Mouse (Mus musculus) kidney, adult 2 months (tissue): Measurements from ENCODE around the gene Rrp1. TPM values are rescaled to one million over a fixed set of nuclear protein-coding genes. Genes with fewer than 3 reads are reported as not detected.

Experiments
- DNase-seq: peaks from one replicate; pipeline ENCODE4 v3.0.0; 2021
- H3K27ac ChIP-seq: fragments of 200-500 bp; 2 replicates; pipeline ENCODE4 v1.5.1; 2012; ENCODE audit warnings: low read depth, low read length, control low read depth, inconsistent platforms; ENCODE audit not compliant: insufficient read depth
- H3K27me3 ChIP-seq: fragments of 200-500 bp; replicated peaks from 2 replicates; pipeline ENCODE4 v1.6.1; 2012; ENCODE audit warnings: mild to moderate bottlenecking, moderate library complexity, low read length, inconsistent platforms; ENCODE audit not compliant: control insufficient read depth, insufficient read depth
- H3K36me3 ChIP-seq: fragments of 200-500 bp; 2 replicates; pipeline ENCODE4 v1.6.1; 2012; ENCODE audit warnings: mild to moderate bottlenecking, moderate library complexity, low read length, inconsistent platforms; ENCODE audit not compliant: control insufficient read depth, insufficient read depth
- H3K4me1 ChIP-seq: fragments of 200-500 bp; 2 replicates; pipeline ENCODE4 v1.6.1; 2011; ENCODE audit warnings: low read length; ENCODE audit not compliant: control insufficient read depth, insufficient read depth
- H3K4me3 ChIP-seq: fragments of 200-500 bp; 2 replicates; pipeline ENCODE4 v1.5.1; 2011; ENCODE audit warnings: mild to moderate bottlenecking, low read depth, low read length, control low read depth; ENCODE audit not compliant: insufficient read depth
- CTCF ChIP-seq: fragments of 200-500 bp; conservative IDR thresholded peaks from 2 replicates; pipeline ENCODE4 v1.5.1; 2011; ENCODE audit warnings: low read depth, mild to moderate bottlenecking, control low read depth, low read length, moderate library complexity, mixed read lengths; ENCODE audit not compliant: insufficient read depth, insufficient read length
- POLR2A ChIP-seq: fragments of 200-500 bp; IDR thresholded peaks from one replicate; pipeline ENCODE4 v1.6.1; 2011; ENCODE audit warnings: low read depth, low read length, control low read depth
- WGBS: fragments of 180-500 bp; shearing (Covaris S2); methylation state at CpG from one replicate; pipeline ENCODE4 v1.1.7; 2018; 5-methylcytosine and 5-hydroxymethylcytosine counted together
- polyA plus RNA-seq: library from polyadenylated mRNA; depleted of rRNA; stranded (reverse); fragments of >200 nt; gene quantifications from 2 replicates; pipeline ENCODE4 v1.2.3, GENCODE M21; 2012; rRNA removed

Gene Rrp1
- polyA plus RNA-seq, 1 experiment = 80.3 TPM

GRCm38 (mm10) chr10:78355931-78356593 is 56.8 kb downstream of the Rrp1 start:
- TF ChIP-seq CTCF = no peak
- TF ChIP-seq POLR2A = no peak

GRCm38 (mm10) chr10:78353196-78353595 is 59.6 kb downstream of the Rrp1 start:
- Histone ChIP-seq H3K27me3 (no peaks in the 10 kb centered on the region), H3K4me1 (peaks cover 28% of the 10 kb centered on the region), H3K27ac (peak overlapping the region; percentile 21; the same call in 1 of the 2 replicates), H3K36me3 (no peaks in the 10 kb centered on the region), H3K4me3 (no peak overlapping the region)
- 74% methylated on average over 4 of the region's 4 CpGs for WGBS
- DNase-seq = no peak
- no peak for TF ChIP-seq POLR2A
- no peak for TF ChIP-seq CTCF

More at GRCm38 (mm10) chr10:78355931-78356593, 56.8 kb downstream of the Rrp1 start:
- Histone ChIP-seq H3K27me3 (no peaks in the 10 kb centered on the region), H3K4me3 (no peak overlapping the region), H3K27ac (peak overlapping the region; percentile 73), H3K4me1 (peaks cover 12% of the 10 kb centered on the region; the same call in 1 of the 2 replicates), H3K36me3 (no peaks in the 10 kb centered on the region)
- 44% methylated on average over 1 of the region's 1 CpGs for WGBS
- DNase-seq = peak; percentile 83

GRCm38 (mm10) chr10:78352666-78353030 is 60.2 kb downstream of the Rrp1 start:
- peaks cover 32% of the 10 kb centered on the region for H3K4me1 ChIP-seq
- 21% methylated on average over 8 of the region's 8 CpGs for WGBS
- no peak for TF ChIP-seq POLR2A
- no peak for TF ChIP-seq CTCF
- no peak for DNase-seq
- no peaks in the 10 kb centered on the region for H3K27me3 ChIP-seq
- H3K27ac ChIP-seq = peak overlapping the region; percentile 85
- no peaks in the 10 kb centered on the region for H3K36me3 ChIP-seq
- peak overlapping the region; percentile 73 for H3K4me3 ChIP-seq

- H3K27me3 ChIP-seq = no peaks in the 10 kb centered on the region
- 6% methylated on average over 110 of the region's 113 CpGs for WGBS
- H3K4me1 ChIP-seq = peaks cover 37% of the 10 kb centered on the region
- H3K4me3 ChIP-seq = peak within 1 kb of the TSS; percentile 73
- peak within 1 kb of the TSS; percentile 85 for H3K27ac ChIP-seq
- TF ChIP-seq POLR2A = no peak
- no peak for TF ChIP-seq CTCF
- H3K36me3 ChIP-seq = no peaks in the 10 kb centered on the region
- peak; percentile 65 for DNase-seq
Measured at GRCm38 (mm10) chr10:78351887-78352665, 60.8 kb downstream of the Rrp1 start, which contains the start of gene Agpat3. TSS of gene Agpat3 (minus strand) at chr10:78352489.

DNA sequence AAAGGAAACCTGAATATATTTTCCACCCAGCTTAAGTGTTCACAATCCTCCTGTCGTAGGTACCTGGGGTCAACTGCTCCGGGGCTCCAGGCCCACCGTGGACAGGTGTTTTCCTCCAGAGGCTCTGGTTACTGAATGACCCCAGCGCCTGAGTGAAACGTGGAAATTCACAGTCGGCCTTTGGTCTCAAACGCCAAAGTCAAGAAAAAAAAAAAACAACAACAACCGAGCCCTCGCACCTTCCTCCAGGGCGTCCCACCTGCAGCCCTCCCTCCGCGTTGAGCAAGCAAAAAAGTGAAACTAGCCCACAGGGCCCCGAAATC is 61.3 kb downstream of the Rrp1 start:
- WGBS = 2% methylated on average over 13 of the region's 13 CpGs
- peak; percentile 76 for DNase-seq

DNA sequence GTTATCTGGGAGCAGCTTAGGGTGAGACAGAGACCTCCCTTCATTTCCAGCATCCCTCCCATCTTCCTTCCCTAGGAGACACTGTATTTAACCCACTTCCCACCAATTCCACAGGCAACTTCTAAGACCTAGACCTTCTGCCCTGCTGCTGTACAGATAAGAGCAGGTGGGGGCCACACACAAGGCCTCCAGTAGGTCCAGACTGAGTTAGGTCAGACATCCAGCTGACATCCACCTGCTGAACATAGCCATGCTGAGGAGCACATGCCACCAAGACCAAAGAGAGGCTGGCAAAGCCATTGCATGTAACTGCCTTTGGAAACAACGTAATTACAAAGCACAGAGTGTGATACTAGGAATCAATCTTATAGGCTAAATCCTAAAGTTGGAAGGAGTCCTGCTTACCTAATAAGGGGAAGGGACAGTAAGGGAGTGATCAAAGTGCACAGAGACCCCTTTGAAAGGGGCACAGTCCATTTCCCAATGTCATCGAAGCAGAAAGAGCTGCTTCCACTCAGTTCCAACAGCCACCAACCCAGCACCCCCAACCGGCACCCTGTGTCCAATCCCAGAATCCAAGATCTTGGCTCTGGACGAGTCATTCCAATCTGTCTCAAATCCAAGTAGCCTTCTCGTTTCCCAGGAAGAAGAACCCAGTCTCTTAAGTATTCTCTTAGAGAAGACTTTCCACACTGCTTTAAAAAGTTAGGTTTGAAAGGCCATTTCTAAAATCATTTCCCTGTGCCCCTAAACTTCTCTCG is 61.9 kb downstream of the Rrp1 start:
- Histone ChIP-seq H3K27ac (peak overlapping the region; percentile 79), H3K27me3 (no peaks in the 10 kb centered on the region), H3K4me1 (peaks cover 39% of the 10 kb centered on the region), H3K4me3 (peak overlapping the region; percentile 73), H3K36me3 (no peaks in the 10 kb centered on the region)
- TF ChIP-seq CTCF (no peak), POLR2A (no peak)
- WGBS = 8% methylated on average over 6 of the region's 6 CpGs
- peak; percentile 52 for DNase-seq

More for the DNA sequence above, 61.3 kb downstream of the Rrp1 start:
- H3K27ac ChIP-seq = peak overlapping the region; percentile 79
- H3K4me3 ChIP-seq = peak overlapping the region; percentile 73
- no peaks in the 10 kb centered on the region for H3K27me3 ChIP-seq
- no peaks in the 10 kb centered on the region for H3K36me3 ChIP-seq
- no peak for TF ChIP-seq POLR2A
- TF ChIP-seq CTCF = no peak
- H3K4me1 ChIP-seq = peaks cover 37% of the 10 kb centered on the region

Other genes starting within 250 kb of the Rrp1 start
- gene D10Jhu81e, start 243.3 kb downstream of the Rrp1 start, polyA plus RNA-seq = 283 and 352 TPM in 2 replicates
- gene Pwp2, start 227.9 kb downstream of the Rrp1 start, polyA plus RNA-seq = 7.9 and 8.2 TPM in 2 replicates
- 45.0 and 57.5 TPM in 2 replicates for gene Trappc10, start 168.4 kb downstream of the Rrp1 start, polyA plus RNA-seq
- gene Agpat3, start 60.6 kb downstream of the Rrp1 start, polyA plus RNA-seq = 460 and 530 TPM in 2 replicates
- gene Cstb, start 12.6 kb upstream of the Rrp1 start, polyA plus RNA-seq = 101 and 115 TPM in 2 replicates
- gene Pdxk, start 51.9 kb upstream of the Rrp1 start, polyA plus RNA-seq = 107 TPM in 2 replicates
- gene Olfr1358, start 104.4 kb upstream of the Rrp1 start, polyA plus RNA-seq = not detected in 2 replicates
- gene Ilvbl, start 161.3 kb upstream of the Rrp1 start, polyA plus RNA-seq = 53.5 and 60.6 TPM in 2 replicates
- gene Syde1, start 178.9 kb upstream of the Rrp1 start, polyA plus RNA-seq = 23.6 and 28.8 TPM in 2 replicates
- gene Olfr1357, start 205.0 kb upstream of the Rrp1 start, polyA plus RNA-seq = not detected in 2 replicates